Comparison of ENCODE assay signal across 9 mouse cellular contexts in genomic region chr3:30505741-30506251, GRCm38 (mm10). TPM values are rescaled to one million over a fixed set of nuclear protein-coding genes. Genes with fewer than 3 reads are reported as not detected.
DNase-seq lines count a peak whose midpoint lies in the region; ATAC-seq and TF ChIP-seq lines count a peak whose summit lies in the region.
"Had no signal": no experiment of that assay in that cellular context is flagged by ENCODE, and none has a peak within 500 bp of the region (broad histone marks: within the 10 kb centered on the region; RNA-seq: fewer than 3 reads in every experiment).

No protein-coding gene starts in this region.

- DNase-seq in lung, adult 2 months, result peak; percentile 52
- DNase-seq in adrenal gland, adult 2 months, result no peak
- no peak for DNase-seq in urinary bladder, postnatal 10 days (ENCODE audit: low spot score)
- DNase-seq in spleen, postnatal 4 days (ENCODE audit: low spot score in 2 of 2), result no peak
- DNase-seq: layer of hippocampus, postnatal 36 days had no signal

- H3K27me3 ChIP-seq in midbrain, embryonic 12.5 days, result peaks cover 49% of the 10 kb centered on the region
- H3K27me3 ChIP-seq in midbrain, embryonic 16.5 days (ENCODE audit: control insufficient read depth, insufficient read depth, low read depth, low read length), result peaks cover 32% of the 10 kb centered on the region
- peaks cover 18% of the 10 kb centered on the region for H3K27me3 ChIP-seq in heart, embryonic 16.5 days (ENCODE audit: control insufficient read depth, insufficient read depth, low read length)

- no peak overlapping the region for H3K27ac ChIP-seq in midbrain, embryonic 12.5 days (replicated peaks)
- H3K27ac ChIP-seq in midbrain, embryonic 16.5 days (ENCODE audit: low read length), result no peak overlapping the region
- H3K27ac ChIP-seq in heart, embryonic 16.5 days (ENCODE audit: low read length), result peak overlapping the region; percentile 2; the same call in 1 of the 2 replicates

- WGBS in midbrain, embryonic 12.5 days, result 6% methylated on average over 16 of the region's 16 CpGs
- WGBS in midbrain, embryonic 16.5 days, result 15% methylated on average over 16 of the region's 16 CpGs
- WGBS in heart, embryonic 16.5 days, result 43% methylated on average over 16 of the region's 16 CpGs
- WGBS in lung, adult 2 months, result 58% methylated on average over 16 of the region's 16 CpGs

- TF ChIP-seq CTCF in lung, adult 2 months (IDR thresholded peaks at IDR 0.05; ENCODE audit: insufficient read depth, low read length), result no peak

- peaks cover 51% of the 10 kb centered on the region for H3K4me1 ChIP-seq in midbrain, embryonic 12.5 days
- peaks cover 24% of the 10 kb centered on the region for H3K4me1 ChIP-seq in midbrain, embryonic 16.5 days (ENCODE audit: control insufficient read depth, insufficient read depth, low read length)
- peaks cover 6% of the 10 kb centered on the region; the same call in 1 of the 2 replicates for H3K4me1 ChIP-seq in heart, embryonic 16.5 days (ENCODE audit: control insufficient read depth, insufficient read depth, low read length)
- peaks cover 3% of the 10 kb centered on the region for H3K4me1 ChIP-seq in lung, adult 2 months (ENCODE audit: control insufficient read depth, insufficient read depth, low read length)

- H3K4me3 ChIP-seq in midbrain, embryonic 12.5 days, result 0 out of 2 replicates have a peak overlapping the region, but pooled peaks have one; percentile 2
- H3K4me3 ChIP-seq in midbrain, embryonic 16.5 days (ENCODE audit: low read depth, low read length), result no peak overlapping the region
- no peak overlapping the region for H3K4me3 ChIP-seq in heart, embryonic 16.5 days (ENCODE audit: low read length)
- no peak overlapping the region for H3K4me3 ChIP-seq in lung, adult 2 months (replicated peaks; ENCODE audit: extremely low read depth, low read depth, low read length)
- H3K4me3 ChIP-seq: myocyte had no signal

- no peaks in the 10 kb centered on the region for H3K9me3 ChIP-seq in midbrain, embryonic 12.5 days
- H3K9me3 ChIP-seq in midbrain, embryonic 16.5 days (replicated peaks; ENCODE audit: control insufficient read depth, low read length, poor library complexity, severe bottlenecking), result no peaks in the 10 kb centered on the region
- H3K9me3 ChIP-seq in heart, embryonic 16.5 days (replicated peaks; ENCODE audit: control insufficient read depth, low read length), result no peaks in the 10 kb centered on the region

- H3K36me3 ChIP-seq in midbrain, embryonic 12.5 days, result no peaks in the 10 kb centered on the region
- H3K36me3 ChIP-seq in midbrain, embryonic 16.5 days (ENCODE audit: control insufficient read depth, insufficient read depth, low read length), result no peaks in the 10 kb centered on the region
- H3K36me3 ChIP-seq in heart, embryonic 16.5 days (ENCODE audit: control insufficient read depth, insufficient read depth), result no peaks in the 10 kb centered on the region

- peak overlapping the region; percentile 88 for H3K4me2 ChIP-seq in midbrain, embryonic 12.5 days (replicated peaks)
- H3K4me2 ChIP-seq in midbrain, embryonic 16.5 days (ENCODE audit: low read length), result no peak overlapping the region
- H3K4me2 ChIP-seq in heart, embryonic 16.5 days (ENCODE audit: low read depth, low read length), result peak overlapping the region; percentile 95; the same call in 1 of the 2 replicates

- no peak overlapping the region for H3K9ac ChIP-seq in midbrain, embryonic 12.5 days (replicated peaks)
- H3K9ac ChIP-seq in midbrain, embryonic 16.5 days (ENCODE audit: low read depth, low read length), result no peak overlapping the region
- no peak overlapping the region for H3K9ac ChIP-seq in heart, embryonic 16.5 days (ENCODE audit: low read length)

- TF ChIP-seq POLR2A in lung, adult 2 months (IDR thresholded peaks at IDR 0.05; ENCODE audit: borderline replicate concordance, extremely low read depth, low read depth, low read length), result no peak

- ATAC-seq in midbrain, embryonic 12.5 days (ENCODE audit: low FRiP score, low read depth), result no peak
- ATAC-seq in midbrain, embryonic 16.5 days, result no peak
- ATAC-seq in heart, embryonic 16.5 days (replicated peaks; ENCODE audit: extremely low read depth, insufficient read depth, low FRiP score), result no peak

RNA-seq across cellular contexts. Expression of gene Mecom, which starts 42.0 kb away (rescaled TPM):
- polyA plus RNA-seq in midbrain, embryonic 12.5 days (2016; fragmentation: Nextera tagmentation; extraction: Ambion mirVana), result 25.9 and 33.2 TPM in 2 replicates
- polyA plus RNA-seq in midbrain, embryonic 16.5 days (2015; fragmentation: Nextera tagmentation; extraction: Ambion mirVana), result 4.0 and 5.3 TPM in 2 replicates
- 12.7 and 17.4 TPM in 2 replicates for polyA plus RNA-seq in heart, embryonic 16.5 days (2015; fragmentation: Nextera tagmentation; extraction: Ambion mirVana)
- polyA plus RNA-seq in lung, adult 2 months (2012; rRNA removed), result 13.5 and 16.0 TPM in 2 replicates
- 10 to 100 TPM in 1 of 2 experiments, 1 to 10 TPM in 1; 4.4 to 10.7 TPM for total RNA-seq in adrenal gland, adult 2 months (2021)
- polyA plus RNA-seq in adrenal gland, adult 2 months (2012; rRNA removed), result 0.52 and 0.55 TPM in 2 replicates
